Mouse (Mus musculus): Measurements from ENCODE around the gene Galt.
"Not testable (repeated sequence)": the region's sequence is repeated elsewhere in the genome, so short reads cannot be mapped to it uniquely, and the experiment has no call there.

DNA sequence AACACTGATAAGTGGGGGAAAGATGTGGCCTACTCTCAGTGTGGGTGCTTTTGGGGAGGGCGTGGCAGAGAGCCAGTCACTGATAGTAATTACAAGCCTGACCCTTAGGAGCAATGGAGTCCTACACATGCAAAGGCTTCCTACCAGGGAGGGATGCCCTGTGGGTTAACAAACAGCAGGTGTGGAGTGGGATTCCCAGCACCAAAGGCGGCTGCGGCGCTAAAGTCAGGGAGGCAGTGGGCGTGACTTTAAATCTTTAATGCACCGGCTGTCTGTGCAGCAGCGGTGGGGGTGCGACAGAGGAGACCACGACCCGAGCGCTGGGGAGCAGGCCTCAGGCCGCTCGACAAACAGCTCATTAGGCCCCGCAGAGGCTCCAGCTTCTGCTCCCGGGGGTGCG, 17.9 kb downstream of the Galt start:
- not testable (repeated sequence) for TF ChIP-seq CTCF (conservative IDR thresholded peaks at IDR 0.05; ENCODE audit: low read length); NANOG (IDR thresholded peaks at IDR 0.05; ENCODE audit: borderline replicate concordance, low read length); POU5F1 (IDR thresholded peaks at IDR 0.05; ENCODE audit: borderline replicate concordance, low read length)
